Mouse (Mus musculus): ENCODE data around the gene Adora2b. TPM values are rescaled to one million over a fixed set of nuclear protein-coding genes. Genes with fewer than 3 reads are reported as not detected.
"Not testable (repeated sequence)": the region's sequence is repeated elsewhere in the genome, so short reads cannot be mapped to it uniquely, and the experiment has no call there.

The Adora2b gene
- polyA plus RNA-seq, 1 experiment, result 7.5 TPM

DNA sequence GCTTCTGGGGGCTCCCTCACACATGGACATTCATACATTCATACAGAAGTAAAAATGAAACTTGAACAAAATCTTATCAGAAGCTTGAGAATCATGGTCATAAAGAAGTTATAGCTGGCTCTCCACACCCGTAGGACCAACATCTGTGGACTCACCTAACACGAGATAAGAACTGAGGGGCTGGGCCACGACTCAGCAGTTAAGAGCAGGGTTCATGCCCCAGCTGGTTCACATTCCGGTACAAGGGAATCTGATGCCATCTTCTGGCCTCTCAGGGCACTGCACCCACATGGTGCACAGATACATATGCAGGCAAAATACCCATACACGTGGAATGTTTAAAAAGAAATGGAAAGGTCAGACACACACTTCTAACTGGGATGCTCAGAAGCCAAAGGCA, 29.2 kb downstream of the Adora2b start:
- Histone ChIP-seq H3K4me3 (ENCODE audit: insufficient read depth, low read length) (no peak overlapping the region), H3K4me1 (ENCODE audit: control insufficient read depth, insufficient read depth, low read length) (peaks cover 5% of the 10 kb centered on the region; the same call in 1 of the 2 replicates), H3K27ac (ENCODE audit: insufficient read depth, low read length) (no peak overlapping the region)
- no peak for TF ChIP-seq POLR2A (IDR thresholded peaks at IDR 0.05; ENCODE audit: low read depth, low read length)
- peak; percentile 75; the same call in 1 of the 2 replicates for TF ChIP-seq CTCF (IDR thresholded peaks at IDR 0.05; ENCODE audit: borderline replicate concordance, insufficient read depth, low read length)

GRCm38 (mm10) chr11:62280675-62281600, 32.2 kb downstream of the Adora2b start, which contains the start of the genes Zswim7 and Ttc19:
Gene Zswim7, minus strand, starts transcription at chr11:62281375.
Gene Ttc19, plus strand, starts transcription at chr11:62281473.
- H3K27ac ChIP-seq (ENCODE audit: insufficient read depth, low read length), result peak within 1 kb of the TSS; percentile 72
- peaks cover 9% of the 10 kb centered on the region; the same call in 1 of the 2 replicates for H3K4me1 ChIP-seq (ENCODE audit: control insufficient read depth, insufficient read depth, low read length)
- TF ChIP-seq POLR2A (IDR thresholded peaks at IDR 0.05; ENCODE audit: low read depth, low read length) (peak; percentile 92), CTCF (IDR thresholded peaks at IDR 0.05; ENCODE audit: borderline replicate concordance, insufficient read depth, low read length) (no peak)
- peak within 1 kb of the TSS; percentile 87 for H3K4me3 ChIP-seq (ENCODE audit: insufficient read depth, low read length)

GRCm38 (mm10) chr11:62281601-62281997, 32.8 kb downstream of the Adora2b start:
- H3K27ac ChIP-seq (ENCODE audit: insufficient read depth, low read length), result no peak overlapping the region
- TF ChIP-seq CTCF (IDR thresholded peaks at IDR 0.05; ENCODE audit: borderline replicate concordance, insufficient read depth, low read length) (no peak), POLR2A (IDR thresholded peaks at IDR 0.05; ENCODE audit: low read depth, low read length) (no peak; the same call in 1 of the 2 replicates)
- peaks cover 9% of the 10 kb centered on the region; the same call in 1 of the 2 replicates for H3K4me1 ChIP-seq (ENCODE audit: control insufficient read depth, insufficient read depth, low read length)
- peak overlapping the region; percentile 87 for H3K4me3 ChIP-seq (ENCODE audit: insufficient read depth, low read length)

DNA sequence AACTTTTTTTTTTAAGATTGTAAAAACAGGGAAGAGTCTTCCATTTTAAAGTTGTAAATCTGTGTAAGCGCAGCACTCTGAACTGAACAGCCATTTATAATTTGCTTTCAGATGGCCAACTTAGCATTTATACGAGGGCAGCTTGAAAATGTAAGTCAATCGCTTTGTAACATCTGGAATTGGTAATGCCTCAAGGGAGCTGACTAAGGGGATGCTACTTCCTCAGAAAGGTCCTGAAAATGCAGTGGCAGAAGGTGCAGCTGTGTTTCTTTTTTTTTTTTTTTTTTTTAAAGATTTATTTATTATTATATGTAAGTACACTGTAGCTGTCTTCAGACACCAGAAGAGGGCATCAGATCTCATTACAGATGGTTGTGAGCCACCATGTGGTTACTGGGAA, 35.2 kb downstream of the Adora2b start:
- H3K4me1 ChIP-seq (ENCODE audit: control insufficient read depth, insufficient read depth, low read length); H3K4me3 ChIP-seq (ENCODE audit: insufficient read depth, low read length); H3K27ac ChIP-seq (ENCODE audit: insufficient read depth, low read length): not testable (repeated sequence)

GRCm38 (mm10) chr11:62285020-62285419, 36.2 kb downstream of the Adora2b start:
- peaks cover 9% of the 10 kb centered on the region; the same call in 1 of the 2 replicates for H3K4me1 ChIP-seq (ENCODE audit: control insufficient read depth, insufficient read depth, low read length)

DNA sequence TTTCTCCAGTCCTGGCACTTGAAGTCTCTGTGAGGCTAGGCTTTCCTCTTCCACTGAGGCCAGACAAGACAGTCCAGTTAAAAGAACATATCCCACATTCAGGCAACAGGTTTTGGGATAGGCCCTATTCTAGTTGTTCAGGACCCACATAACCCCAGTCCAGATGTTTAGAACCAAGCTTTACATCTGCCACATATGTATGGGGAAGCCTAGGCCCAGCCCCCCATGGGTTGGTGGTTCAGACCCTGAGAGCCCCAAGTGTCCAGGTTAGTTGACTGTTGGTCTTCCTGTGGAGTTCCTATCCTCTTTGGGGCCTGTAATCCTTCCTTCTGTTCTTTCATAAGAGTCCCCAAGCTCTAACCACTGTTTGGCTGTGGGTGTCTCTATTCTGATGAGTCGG, 38.9 kb downstream of the Adora2b start:
- Histone ChIP-seq H3K27ac (ENCODE audit: insufficient read depth, low read length) (no peak overlapping the region), H3K4me3 (ENCODE audit: insufficient read depth, low read length) (no peak overlapping the region), H3K4me1 (ENCODE audit: control insufficient read depth, insufficient read depth, low read length) (peaks cover 6% of the 10 kb centered on the region; the same call in 1 of the 2 replicates)
- TF ChIP-seq POLR2A (IDR thresholded peaks at IDR 0.05; ENCODE audit: low read depth, low read length) (no peak), CTCF (IDR thresholded peaks at IDR 0.05; ENCODE audit: borderline replicate concordance, insufficient read depth, low read length) (no peak)

More at GRCm38 (mm10) chr11:62285020-62285419, 36.2 kb downstream of the Adora2b start:
- H3K27ac ChIP-seq (ENCODE audit: insufficient read depth, low read length), result no peak overlapping the region
- TF ChIP-seq POLR2A (IDR thresholded peaks at IDR 0.05; ENCODE audit: low read depth, low read length), result no peak
- no peak for TF ChIP-seq CTCF (IDR thresholded peaks at IDR 0.05; ENCODE audit: borderline replicate concordance, insufficient read depth, low read length)
- no peak overlapping the region for H3K4me3 ChIP-seq (ENCODE audit: insufficient read depth, low read length)

DNA sequence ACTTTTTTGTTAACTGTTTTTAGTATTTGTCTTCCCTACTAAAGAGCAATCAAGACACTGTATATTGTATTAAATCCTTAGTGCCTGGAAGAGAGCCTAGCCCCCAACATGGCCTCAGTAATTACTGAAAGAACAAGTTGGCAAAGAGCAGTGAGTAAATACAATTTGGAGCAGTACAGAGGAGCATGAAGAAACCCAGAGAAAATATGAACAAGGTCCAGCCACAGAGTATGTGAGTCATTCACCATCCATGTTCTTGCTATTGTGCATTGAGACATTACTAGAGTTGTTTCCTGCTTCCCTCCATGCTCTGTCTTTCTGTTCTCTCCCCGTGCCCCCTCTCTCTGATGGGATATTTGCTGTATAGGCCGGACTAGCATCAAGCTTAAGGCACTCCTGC, 45.3 kb downstream of the Adora2b start:
- H3K27ac ChIP-seq (ENCODE audit: insufficient read depth, low read length), result peak overlapping the region; percentile 44
- H3K4me1 ChIP-seq (ENCODE audit: control insufficient read depth, insufficient read depth, low read length), result peaks cover 5% of the 10 kb centered on the region; the same call in 1 of the 2 replicates
- H3K4me3 ChIP-seq (ENCODE audit: insufficient read depth, low read length), result no peak overlapping the region
- TF ChIP-seq POLR2A (IDR thresholded peaks at IDR 0.05; ENCODE audit: low read depth, low read length), result no peak

GRCm38 (mm10) chr11:62298883-62299282, 50.1 kb downstream of the Adora2b start:
- H3K4me3 ChIP-seq (ENCODE audit: insufficient read depth, low read length), result no peak overlapping the region

DNA sequence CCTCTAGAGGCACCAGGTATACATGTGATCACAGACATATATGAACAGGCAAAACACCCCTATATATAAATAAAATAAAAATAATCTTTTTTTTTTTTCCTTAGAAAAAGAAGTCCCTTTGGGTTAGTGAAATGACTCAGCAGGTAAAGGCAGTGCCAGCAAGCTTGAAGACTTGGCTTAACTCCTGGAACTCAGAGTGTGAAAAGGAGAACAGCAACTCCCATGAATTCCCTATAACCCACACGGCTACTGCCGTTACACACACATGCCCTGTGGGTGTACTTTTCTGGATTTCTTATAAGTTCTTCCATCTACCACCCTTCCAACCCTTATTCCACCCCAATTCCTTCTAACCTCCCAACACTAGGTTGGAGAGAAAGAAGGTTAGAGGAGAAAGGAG, 57.1 kb downstream of the Adora2b start:
- TF ChIP-seq CTCF (IDR thresholded peaks at IDR 0.05; ENCODE audit: borderline replicate concordance, insufficient read depth, low read length) (no peak), POLR2A (IDR thresholded peaks at IDR 0.05; ENCODE audit: low read depth, low read length) (no peak)
- peak overlapping the region; percentile 61 for H3K27ac ChIP-seq (ENCODE audit: insufficient read depth, low read length)
- no peak overlapping the region for H3K4me3 ChIP-seq (ENCODE audit: insufficient read depth, low read length)
- H3K4me1 ChIP-seq (ENCODE audit: control insufficient read depth, insufficient read depth, low read length), result peaks cover 8% of the 10 kb centered on the region; the same call in 1 of the 2 replicates

More at GRCm38 (mm10) chr11:62298883-62299282, 50.1 kb downstream of the Adora2b start:
- no peak overlapping the region for H3K27ac ChIP-seq (ENCODE audit: insufficient read depth, low read length)
- peaks cover 3% of the 10 kb centered on the region; the same call in 1 of the 2 replicates for H3K4me1 ChIP-seq (ENCODE audit: control insufficient read depth, insufficient read depth, low read length)
- TF ChIP-seq POLR2A (IDR thresholded peaks at IDR 0.05; ENCODE audit: low read depth, low read length) (no peak), CTCF (IDR thresholded peaks at IDR 0.05; ENCODE audit: borderline replicate concordance, insufficient read depth, low read length) (no peak)

- Histone ChIP-seq H3K4me3 (ENCODE audit: insufficient read depth, low read length) (no peak overlapping the region), H3K4me1 (ENCODE audit: control insufficient read depth, insufficient read depth, low read length) (peaks cover 8% of the 10 kb centered on the region; the same call in 1 of the 2 replicates), H3K27ac (ENCODE audit: insufficient read depth, low read length) (peak overlapping the region; percentile 19; the same call in 1 of the 2 replicates)
- TF ChIP-seq POLR2A (IDR thresholded peaks at IDR 0.05; ENCODE audit: low read depth, low read length), result no peak
- TF ChIP-seq CTCF (IDR thresholded peaks at IDR 0.05; ENCODE audit: borderline replicate concordance, insufficient read depth, low read length), result no peak
Measured at GRCm38 (mm10) chr11:62309296-62309695, 60.5 kb downstream of the Adora2b start.
